21 mouse cellular contexts compared by ENCODE assay signal in the genomic region with DNA sequence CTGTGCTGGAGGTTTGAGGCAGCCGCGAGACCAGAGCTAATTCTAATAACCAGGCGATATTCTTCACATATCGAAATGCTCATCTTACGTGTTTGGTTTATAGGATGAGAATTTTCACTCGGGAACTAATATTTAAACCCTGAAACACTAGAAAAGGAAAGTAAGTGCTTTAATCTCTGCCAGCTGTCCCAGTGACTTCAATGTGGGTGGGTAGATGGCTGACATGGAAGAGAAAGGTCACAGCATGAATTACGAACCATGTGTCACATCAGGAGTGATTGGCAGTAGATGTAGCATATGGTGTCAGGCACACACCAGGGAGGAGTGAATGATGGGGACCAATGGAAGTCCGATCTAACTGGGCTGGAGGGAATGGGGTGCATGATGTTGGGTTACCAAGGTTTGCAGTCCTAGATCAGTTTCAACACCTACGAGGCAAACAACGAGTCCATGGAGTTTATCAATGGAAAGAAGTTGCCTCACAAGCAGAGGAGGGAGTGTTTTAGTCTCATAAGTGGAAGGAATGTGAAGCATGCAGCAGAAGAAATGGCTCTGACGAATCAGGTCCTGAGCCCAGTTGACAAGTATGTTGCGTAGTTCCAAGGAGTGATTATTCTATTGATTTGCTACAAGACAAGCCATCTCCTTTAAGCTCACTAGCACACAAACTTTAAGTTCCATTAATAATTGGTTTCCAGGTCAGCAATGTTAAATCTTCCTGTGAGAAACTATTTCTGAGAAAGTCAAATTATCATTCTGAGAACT.
A peak's percentile ranks its signal among the peaks of the same experiment; 100 is the strongest.
DNase-seq lines count a peak whose midpoint lies in the region; ATAC-seq and TF ChIP-seq lines count a peak whose summit lies in the region.
"Had no signal": no experiment of that assay in that cellular context is flagged by ENCODE, and none has a peak within 500 bp of the region (broad histone marks: within the 10 kb centered on the region; RNA-seq: fewer than 3 reads in every experiment).

No protein-coding gene starts in this region.

- WGBS in embryonic facial prominence, embryonic 11.5 days: 64% methylated on average over 12 of the region's 12 CpGs
- 72% methylated on average over 12 of the region's 12 CpGs for WGBS in embryonic facial prominence, embryonic 10.5 days
- WGBS in lung, postnatal 0 days: 63% methylated on average over 12 of the region's 12 CpGs
- WGBS in limb, embryonic 14.5 days: 74% methylated on average over 12 of the region's 12 CpGs
- 65% methylated on average over 12 of the region's 12 CpGs for WGBS in heart, embryonic 10.5 days

- H3K27ac ChIP-seq in embryonic facial prominence, embryonic 11.5 days (replicated peaks; ENCODE audit: low read depth, low read length): no peak overlapping the region
- H3K27ac ChIP-seq in embryonic facial prominence, embryonic 10.5 days (replicated peaks): no peak overlapping the region
- H3K27ac ChIP-seq in lung, postnatal 0 days (ENCODE audit: low read length): no peak overlapping the region
- no peak overlapping the region for H3K27ac ChIP-seq in limb, embryonic 14.5 days (replicated peaks; ENCODE audit: low read depth, low read length)
- H3K27ac ChIP-seq in heart, embryonic 10.5 days: no peak overlapping the region
- H3K27ac ChIP-seq: forebrain, embryonic 15.5 days; hindbrain, embryonic 12.5 days; left cerebral cortex, adult 2 months; stomach, embryonic 15.5 days had no signal

- H3K36me3 ChIP-seq in embryonic facial prominence, embryonic 11.5 days (replicated peaks; ENCODE audit: control insufficient read depth, insufficient read depth, low read depth, low read length): no peaks in the 10 kb centered on the region
- H3K36me3 ChIP-seq in embryonic facial prominence, embryonic 10.5 days (replicated peaks): no peaks in the 10 kb centered on the region
- H3K36me3 ChIP-seq in lung, postnatal 0 days (ENCODE audit: insufficient read depth, low read length): no peaks in the 10 kb centered on the region
- no peaks in the 10 kb centered on the region for H3K36me3 ChIP-seq in limb, embryonic 14.5 days (ENCODE audit: control insufficient read depth, insufficient read depth, low read length)
- no peaks in the 10 kb centered on the region for H3K36me3 ChIP-seq in heart, embryonic 10.5 days
- H3K36me3 ChIP-seq: forebrain, embryonic 15.5 days; hindbrain, embryonic 12.5 days; stomach, embryonic 15.5 days had no signal

- no peak for TF ChIP-seq EP300 in lung, postnatal 0 days (IDR thresholded peaks at IDR 0.05)

- no peak for TF ChIP-seq CTCF in lung, postnatal 0 days (IDR thresholded peaks at IDR 0.05)

- peak; percentile 23 for DNase-seq in embryonic facial prominence, embryonic 11.5 days (ENCODE audit: low spot score)
- DNase-seq in embryonic facial prominence, embryonic 10.5 days (ENCODE audit: low spot score): no peak
- DNase-seq in lung, postnatal 0 days (ENCODE audit: low spot score): peak; percentile 57
- DNase-seq in lung, postnatal 4 days: no peak
- no peak for DNase-seq in limb, embryonic 14.5 days (ENCODE audit: low spot score)
- no peak for DNase-seq in right cerebral cortex, postnatal 14 days
- no peak for DNase-seq in heart, embryonic 10.5 days (ENCODE audit: low spot score)
- DNase-seq: adrenal gland, adult 2 months; cerebellum, adult 18-20 months; cerebellum, postnatal 14 days; gastrocnemius, postnatal 14 days; heart, adult 18-20 months; kidney, postnatal 4 days; right cerebral cortex, adult 18-20 months; thymus, postnatal 25 days had no signal

- TF ChIP-seq POLR2A in limb, embryonic 14.5 days (IDR thresholded peaks at IDR 0.05; ENCODE audit: borderline replicate concordance, extremely low read depth, insufficient read depth, insufficient read length): no peak

- H3K9me3 ChIP-seq in embryonic facial prominence, embryonic 11.5 days (replicated peaks; ENCODE audit: control insufficient read depth, low read length): no peaks in the 10 kb centered on the region
- no peaks in the 10 kb centered on the region for H3K9me3 ChIP-seq in embryonic facial prominence, embryonic 10.5 days
- no peaks in the 10 kb centered on the region for H3K9me3 ChIP-seq in lung, postnatal 0 days (ENCODE audit: low read length)
- H3K9me3 ChIP-seq in limb, embryonic 14.5 days (ENCODE audit: control insufficient read depth, low read length): no peaks in the 10 kb centered on the region
- H3K9me3 ChIP-seq in heart, embryonic 10.5 days: no peaks in the 10 kb centered on the region
- H3K9me3 ChIP-seq: forebrain, embryonic 15.5 days; hindbrain, embryonic 12.5 days; stomach, embryonic 15.5 days had no signal

- no peak overlapping the region for H3K4me3 ChIP-seq in embryonic facial prominence, embryonic 11.5 days (ENCODE audit: low read depth, low read length)
- no peak overlapping the region for H3K4me3 ChIP-seq in embryonic facial prominence, embryonic 10.5 days
- no peak overlapping the region for H3K4me3 ChIP-seq in lung, postnatal 0 days (ENCODE audit: low read depth, low read length)
- H3K4me3 ChIP-seq in limb, embryonic 14.5 days (replicated peaks; ENCODE audit: low read length): no peak overlapping the region
- no peak overlapping the region for H3K4me3 ChIP-seq in heart, embryonic 10.5 days
- H3K4me3 ChIP-seq: forebrain, embryonic 15.5 days; hindbrain, embryonic 12.5 days; left cerebral cortex, adult 2 months; stomach, embryonic 15.5 days had no signal

- no peak for ATAC-seq in embryonic facial prominence, embryonic 11.5 days (replicated peaks; ENCODE audit: insufficient number of reproducible peaks, low FRiP score, low TSS enrichment, low read depth)
- ATAC-seq in lung, postnatal 0 days: peak; percentile 48
- peak; percentile 62; the same call in 1 of the 2 replicates for ATAC-seq in limb, embryonic 14.5 days (ENCODE audit: low FRiP score, low read depth)
- ATAC-seq: forebrain, embryonic 15.5 days; intestine, postnatal 0 days; midbrain, embryonic 16.5 days had no signal

- no peaks in the 10 kb centered on the region for H3K27me3 ChIP-seq in embryonic facial prominence, embryonic 11.5 days (ENCODE audit: control insufficient read depth, insufficient read depth, low read length)
- H3K27me3 ChIP-seq in embryonic facial prominence, embryonic 10.5 days (replicated peaks; ENCODE audit: low read depth, poor library complexity, severe bottlenecking): no peaks in the 10 kb centered on the region
- no peaks in the 10 kb centered on the region for H3K27me3 ChIP-seq in lung, postnatal 0 days (replicated peaks; ENCODE audit: insufficient read depth, low read length)
- H3K27me3 ChIP-seq in limb, embryonic 14.5 days (ENCODE audit: control insufficient read depth, insufficient read depth, low read length): no peaks in the 10 kb centered on the region
- no peaks in the 10 kb centered on the region for H3K27me3 ChIP-seq in heart, embryonic 10.5 days (ENCODE audit: insufficient read depth, poor library complexity, severe bottlenecking)
- H3K27me3 ChIP-seq: forebrain, embryonic 15.5 days; hindbrain, embryonic 12.5 days; stomach, embryonic 15.5 days had no signal

- no peaks in the 10 kb centered on the region for H3K4me1 ChIP-seq in embryonic facial prominence, embryonic 11.5 days (ENCODE audit: control insufficient read depth, insufficient read depth, low read length)
- H3K4me1 ChIP-seq in embryonic facial prominence, embryonic 10.5 days: peaks cover 23% of the 10 kb centered on the region
- no peaks in the 10 kb centered on the region for H3K4me1 ChIP-seq in lung, postnatal 0 days (ENCODE audit: insufficient read depth, low read depth, low read length)
- no peaks in the 10 kb centered on the region for H3K4me1 ChIP-seq in limb, embryonic 14.5 days (ENCODE audit: control insufficient read depth, insufficient read depth, low read length)
- H3K4me1 ChIP-seq in heart, embryonic 10.5 days: peaks cover 10% of the 10 kb centered on the region
- H3K4me1 ChIP-seq: stomach, embryonic 15.5 days had no signal

- no peak overlapping the region for H3K9ac ChIP-seq in embryonic facial prominence, embryonic 11.5 days (replicated peaks; ENCODE audit: low read length)
- no peak overlapping the region for H3K9ac ChIP-seq in lung, postnatal 0 days (replicated peaks; ENCODE audit: low read depth)
- no peak overlapping the region for H3K9ac ChIP-seq in limb, embryonic 14.5 days (ENCODE audit: low read depth, low read length, severe bottlenecking)
- H3K9ac ChIP-seq: forebrain, embryonic 15.5 days; hindbrain, embryonic 12.5 days; stomach, embryonic 15.5 days had no signal

- H3K4me2 ChIP-seq in embryonic facial prominence, embryonic 11.5 days (ENCODE audit: low read depth, low read length): no peak overlapping the region
- no peak overlapping the region; the same call in 1 of the 2 replicates for H3K4me2 ChIP-seq in lung, postnatal 0 days (replicated peaks; ENCODE audit: low read depth, low read length)
- H3K4me2 ChIP-seq in limb, embryonic 14.5 days (replicated peaks; ENCODE audit: low read depth, low read length, severe bottlenecking): no peak overlapping the region
- H3K4me2 ChIP-seq: forebrain, embryonic 15.5 days; hindbrain, embryonic 12.5 days; stomach, embryonic 15.5 days had no signal

Comparison
In these comparisons a context has a peak if more than half of its experiments do, and no peak if none do; other contexts are left out.
1. DNase-seq: peak in embryonic facial prominence, embryonic 11.5 days (single experiment) and lung, postnatal 0 days (single experiment); none in embryonic facial prominence, embryonic 10.5 days (single experiment), lung, postnatal 4 days (0 of 2), limb, embryonic 14.5 days (single experiment), right cerebral cortex, postnatal 14 days (single experiment) and heart, embryonic 10.5 days (single experiment).